Mouse (Mus musculus) neural tube, embryonic 14.5 days (tissue): ENCODE measurements at regions not wholly inside any gene's neighbourhood (a gene's known extent, or its start where the extent isn't known, plus 50 kb on each side); places are given as distances from the start of the nearest gene placed in this dataset.
A peak's percentile ranks its signal among the peaks of the same experiment; 100 is the strongest.

Source experiments
- ATAC-seq: fragments of 200-750 bp; cut with Nextera tagmentation; 2 replicates; pipeline ENCODE4 v1.8.0; 2017; ENCODE audit warnings: low read depth, mild to moderate bottlenecking, moderate TSS enrichment, moderate library complexity
- H3K27ac ChIP-seq: fragments of 300-500 bp; sonication (generic); 2 replicates; pipeline ENCODE4 v1.5.1; 2014; ENCODE audit warnings: low read depth, mild to moderate bottlenecking, control low read depth, low read length, moderate library complexity, mixed read lengths
- H3K27me3 ChIP-seq: fragments of 300-500 bp; sonication (generic); 2 replicates; pipeline ENCODE4 v1.6.1; 2014; ENCODE audit warnings: low read length; ENCODE audit not compliant: control insufficient read depth, insufficient read depth
- H3K36me3 ChIP-seq: fragments of 300-500 bp; sonication (generic); 2 replicates; pipeline ENCODE4 v1.6.1; 2014; ENCODE audit warnings: low read length, mixed read lengths; ENCODE audit not compliant: control insufficient read depth, insufficient read depth
- H3K4me1 ChIP-seq: fragments of 300-500 bp; sonication (generic); 2 replicates; pipeline ENCODE4 v1.6.1; 2014; ENCODE audit warnings: low read length; ENCODE audit not compliant: control insufficient read depth, insufficient read depth
- H3K4me2 ChIP-seq: fragments of 300-500 bp; sonication (generic); 2 replicates; pipeline ENCODE4 v1.6.1; 2014; ENCODE audit warnings: mild to moderate bottlenecking, low read depth, low read length, control low read depth
- H3K4me3 ChIP-seq: fragments of 300-500 bp; sonication (generic); 2 replicates; pipeline ENCODE4 v1.5.1; 2014; ENCODE audit warnings: low read depth, low read length, control low read depth, mixed read lengths
- H3K9ac ChIP-seq: fragments of 300-500 bp; sonication (generic); replicated peaks from 2 replicates; pipeline ENCODE4 v1.6.1; 2014; ENCODE audit warnings: low read depth, mild to moderate bottlenecking, control low read depth, low read length, mixed read lengths
- H3K9me3 ChIP-seq: fragments of 300-500 bp; sonication (generic); 2 replicates; pipeline ENCODE4 v1.6.1; 2016; ENCODE audit warnings: low read length; ENCODE audit not compliant: control insufficient read depth
- WGBS: fragments of 180-500 bp; shearing (Covaris S2); extraction: QIAGEN DNeasy Blood & Tissue Kit; methylation state at CpG from one replicate; pipeline ENCODE4 v1.1.7; 2014; 5-methylcytosine and 5-hydroxymethylcytosine counted together

DNA sequence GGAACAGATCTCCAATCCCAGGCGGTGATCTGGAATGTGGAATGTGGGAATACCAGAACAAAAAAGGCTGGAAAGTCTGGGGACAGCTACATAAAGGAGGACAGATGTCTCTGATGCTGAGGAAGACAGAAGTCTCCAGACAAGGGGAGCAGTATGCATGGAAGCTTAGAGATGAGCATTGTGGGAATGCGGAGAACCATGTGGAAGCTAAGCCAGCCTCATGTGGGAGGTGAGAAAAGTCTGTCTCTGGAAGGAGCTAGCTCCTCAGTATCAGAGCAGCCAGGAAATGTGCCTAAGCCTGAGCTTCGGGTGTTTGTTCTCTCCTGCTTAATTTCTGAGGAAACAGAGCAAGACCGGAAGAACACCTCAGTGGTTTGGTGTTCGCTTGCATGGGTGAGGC, 53.4 kb upstream of the Cdh5 start:
- 87% methylated on average over 5 of the region's 5 CpGs for WGBS

DNA sequence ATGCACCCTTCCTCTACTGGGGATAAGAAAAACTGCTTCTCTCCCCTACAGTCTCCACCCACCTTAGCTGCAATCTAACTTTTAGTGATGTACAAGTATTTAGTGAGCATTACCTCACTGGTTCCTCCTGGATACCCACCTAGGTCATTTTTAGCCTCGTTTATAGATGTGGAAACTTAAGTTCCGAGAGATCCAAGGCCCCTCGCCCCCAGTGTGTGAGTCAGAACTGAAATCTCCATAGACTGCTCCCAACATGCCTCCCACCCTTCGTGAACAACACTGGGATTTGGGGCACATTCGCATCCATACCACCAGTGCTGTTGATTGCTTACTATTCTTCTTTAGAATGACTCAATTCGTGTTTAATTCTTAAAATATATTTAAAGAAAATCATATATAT, 52.2 kb upstream of the Cdh5 start:
- no peaks in the 10 kb centered on the region for H3K36me3 ChIP-seq
- WGBS: 89% methylated on average over 6 of the region's 6 CpGs
- no peak overlapping the region for H3K4me3 ChIP-seq
- ATAC-seq: no peak
- no peaks in the 10 kb centered on the region for H3K4me1 ChIP-seq
- no peaks in the 10 kb centered on the region for H3K27me3 ChIP-seq
- H3K4me2 ChIP-seq: no peak overlapping the region
- H3K9me3 ChIP-seq: no peaks in the 10 kb centered on the region
- no peak overlapping the region for H3K9ac ChIP-seq
- no peak overlapping the region for H3K27ac ChIP-seq

More for the DNA sequence above, 53.4 kb upstream of the Cdh5 start:
- no peaks in the 10 kb centered on the region for H3K4me1 ChIP-seq
- no peak overlapping the region for H3K9ac ChIP-seq
- ATAC-seq: no peak
- H3K4me3 ChIP-seq: no peak overlapping the region
- no peak overlapping the region for H3K4me2 ChIP-seq
- H3K9me3 ChIP-seq: no peaks in the 10 kb centered on the region
- no peaks in the 10 kb centered on the region for H3K36me3 ChIP-seq
- no peak overlapping the region for H3K27ac ChIP-seq
- no peaks in the 10 kb centered on the region for H3K27me3 ChIP-seq

DNA sequence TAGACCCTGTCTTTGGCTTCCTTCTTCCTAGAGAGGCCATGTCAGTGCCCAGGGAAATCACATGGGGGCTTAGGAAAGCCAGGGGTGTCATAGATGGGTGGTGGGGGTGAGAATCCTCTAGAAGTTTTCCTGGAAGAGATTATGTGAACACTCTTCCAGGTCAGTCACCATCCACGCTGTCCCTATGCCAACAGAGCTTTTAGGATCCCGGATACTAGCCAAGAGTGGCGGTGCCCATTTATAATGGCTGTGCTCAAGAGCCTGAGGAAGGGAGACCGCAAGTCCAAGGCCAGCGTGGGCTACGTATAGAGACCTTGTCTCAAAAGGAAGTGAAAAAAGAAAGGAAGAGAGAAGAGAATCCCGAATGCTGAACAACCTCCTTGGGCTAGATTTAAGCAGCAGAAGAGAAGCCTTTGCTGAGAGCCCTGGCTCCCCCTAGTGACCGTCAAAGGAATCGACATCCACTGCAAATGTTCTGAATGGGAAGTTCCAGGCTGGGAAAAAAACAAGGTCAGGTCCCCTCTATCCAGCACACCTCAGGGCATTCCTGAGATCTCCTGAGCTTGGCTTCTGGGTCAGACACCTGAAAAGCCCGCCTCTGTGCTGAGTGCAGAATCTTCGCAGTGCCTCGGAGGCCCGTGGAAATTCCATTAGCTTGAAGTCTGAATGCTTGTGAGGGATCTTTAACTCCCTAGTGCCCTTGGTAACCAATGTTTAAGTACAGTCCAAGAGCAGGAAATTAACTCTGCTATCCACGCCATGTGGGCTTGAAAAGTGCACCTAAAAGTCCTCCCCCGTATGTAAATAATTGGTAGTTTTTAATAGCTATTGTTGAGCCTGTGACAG, 50.5 kb upstream of the Cdh5 start:
- 34% methylated on average over 15 of the region's 15 CpGs for WGBS
- Histone ChIP-seq H3K36me3 (no peaks in the 10 kb centered on the region), H3K4me2 (no peak overlapping the region), H3K27me3 (no peaks in the 10 kb centered on the region), H3K4me1 (no peaks in the 10 kb centered on the region), H3K4me3 (no peak overlapping the region), H3K9me3 (no peaks in the 10 kb centered on the region), H3K27ac (no peak overlapping the region), H3K9ac (no peak overlapping the region)
- ATAC-seq: peak; percentile 44

DNA sequence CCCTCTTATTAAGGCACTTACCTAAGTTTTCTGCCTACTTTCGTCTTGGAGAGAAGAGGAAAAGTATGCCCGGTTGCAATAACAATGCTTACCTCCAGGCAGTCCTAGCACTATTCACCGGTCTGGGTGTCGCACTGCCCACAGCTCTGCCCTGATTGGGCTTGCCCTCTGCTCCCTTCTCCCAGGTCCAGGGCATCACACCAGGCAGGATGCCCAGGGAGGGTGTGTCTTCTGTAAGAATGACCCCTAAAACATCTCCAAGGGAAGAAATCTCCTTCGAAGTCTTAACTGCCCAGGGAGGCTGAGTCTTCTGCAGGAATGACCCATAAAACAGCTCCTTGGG, 49.9 kb upstream of the Cdh5 start:
- ATAC-seq: 0 out of 2 replicates have a peak, but pooled peaks have one; percentile 46
- H3K27me3 ChIP-seq: no peaks in the 10 kb centered on the region
- no peaks in the 10 kb centered on the region for H3K4me1 ChIP-seq
- 45% methylated on average over 5 of the region's 5 CpGs for WGBS
- no peak overlapping the region for H3K4me3 ChIP-seq
- no peaks in the 10 kb centered on the region for H3K9me3 ChIP-seq
- no peak overlapping the region for H3K27ac ChIP-seq
- H3K9ac ChIP-seq: no peak overlapping the region
- H3K36me3 ChIP-seq: no peaks in the 10 kb centered on the region
- no peak overlapping the region for H3K4me2 ChIP-seq
